Mouse (Mus musculus): ENCODE results near the gene Adssl1.

- no peak for TF ChIP-seq CTCF (IDR thresholded peaks at IDR 0.05; ENCODE audit: borderline replicate concordance, control insufficient read depth, extremely low read depth, insufficient read depth, low read length, poor library complexity)
- TF ChIP-seq POLR2A (IDR thresholded peaks at IDR 0.05; ENCODE audit: control insufficient read depth, extremely low read depth, insufficient read depth, low read length, poor library complexity) = no peak
Observed at GRCm38 (mm10) chr12:112648081-112648480, 28.2 kb downstream of the Adssl1 start.

Data from thymus, adult 2 months (tissue).